Mouse (Mus musculus): ENCODE measurements around the gene Arl4a.

The Arl4a gene

DNA sequence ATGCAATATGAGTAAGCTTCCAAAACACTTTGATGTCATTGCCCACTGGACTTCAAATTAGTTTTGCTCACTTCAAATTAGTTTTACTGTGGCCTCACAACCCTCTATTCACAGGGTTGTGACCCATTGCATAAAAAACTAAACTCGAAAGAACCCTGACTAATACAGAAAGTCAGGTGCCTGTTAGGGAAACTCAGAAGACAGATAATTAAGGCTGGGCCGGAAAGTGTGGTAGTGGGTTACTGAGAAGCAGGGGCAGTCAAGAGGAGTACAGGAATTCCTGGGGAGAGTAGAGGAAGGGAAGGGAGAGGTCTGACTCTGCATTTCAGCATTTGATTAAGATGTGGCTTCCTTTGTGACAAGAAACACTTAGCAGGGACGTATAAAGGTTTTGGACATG lies 29.4 kb downstream of the Arl4a start:
- no peak for DNase-seq (ENCODE audit: low spot score in 2 of 2)

DNA sequence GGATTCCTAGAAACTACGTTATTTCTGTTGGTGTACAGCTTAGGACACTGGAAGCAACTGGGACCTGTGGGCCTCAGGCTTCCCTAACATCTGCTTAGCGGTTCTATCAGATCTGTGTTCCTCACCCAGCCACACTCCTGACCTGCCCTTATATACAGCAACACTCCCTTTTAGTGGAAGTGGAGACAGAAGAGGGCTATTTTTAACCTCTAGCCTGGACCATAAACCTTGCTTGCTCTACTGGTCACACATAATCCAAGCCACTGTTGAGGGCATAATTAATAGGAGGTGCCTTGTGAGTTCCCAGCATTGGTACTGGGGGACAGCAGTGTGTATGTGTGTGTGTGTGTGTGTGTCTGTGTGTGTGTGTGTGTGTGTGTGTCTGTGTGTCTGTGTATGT lies 33.1 kb downstream of the Arl4a start:
- DNase-seq (ENCODE audit: low spot score in 2 of 2), result no peak

GRCm38 (mm10) chr12:39998853-39999195 lies 39.0 kb downstream of the Arl4a start:
- DNase-seq (ENCODE audit: low spot score in 2 of 2), result peak in 1 of 2 experiments; percentile 12

DNA sequence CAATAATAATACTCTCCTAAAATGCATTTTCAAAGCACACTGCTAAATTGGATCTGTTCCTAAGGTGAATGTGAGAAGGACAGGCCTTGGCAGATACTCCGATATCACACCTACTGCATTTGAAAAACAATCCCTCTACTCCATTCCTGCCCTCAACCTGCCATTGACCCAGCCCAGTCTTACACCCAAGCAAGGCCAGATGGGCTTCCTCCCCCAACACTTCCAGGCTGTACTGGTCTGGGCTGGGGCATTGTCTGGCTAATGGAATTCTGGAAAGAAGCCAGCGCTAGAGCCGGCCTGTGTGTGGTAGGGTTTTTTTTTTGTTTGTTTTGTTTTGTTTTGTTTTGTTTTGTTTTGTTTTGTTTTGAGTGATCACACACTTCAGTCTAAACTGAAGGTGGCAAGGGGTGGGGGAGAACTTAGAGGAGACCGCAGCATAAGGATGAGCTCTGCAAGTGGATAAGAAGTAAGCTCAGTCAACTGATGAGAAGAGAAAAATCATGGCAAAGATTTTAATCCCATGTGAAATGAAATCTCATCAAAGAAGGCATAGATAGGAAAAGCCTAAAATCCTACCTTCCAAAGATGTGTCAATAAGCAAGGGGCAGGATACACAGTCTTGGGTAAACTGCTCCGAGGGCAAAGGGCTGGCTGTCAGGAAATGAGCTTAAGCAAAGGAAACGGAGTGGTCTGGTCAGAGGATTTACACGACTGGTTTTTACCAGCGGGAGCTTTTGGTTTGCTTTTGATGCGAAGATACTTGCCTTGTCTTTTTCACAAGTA lies 39.6 kb downstream of the Arl4a start:
- no peak for DNase-seq (ENCODE audit: low spot score in 2 of 2)

- DNase-seq (ENCODE audit: low spot score in 2 of 2), result no peak
Measured at GRCm38 (mm10) chr12:39997651-39998050, 40.2 kb downstream of the Arl4a start.

DNA sequence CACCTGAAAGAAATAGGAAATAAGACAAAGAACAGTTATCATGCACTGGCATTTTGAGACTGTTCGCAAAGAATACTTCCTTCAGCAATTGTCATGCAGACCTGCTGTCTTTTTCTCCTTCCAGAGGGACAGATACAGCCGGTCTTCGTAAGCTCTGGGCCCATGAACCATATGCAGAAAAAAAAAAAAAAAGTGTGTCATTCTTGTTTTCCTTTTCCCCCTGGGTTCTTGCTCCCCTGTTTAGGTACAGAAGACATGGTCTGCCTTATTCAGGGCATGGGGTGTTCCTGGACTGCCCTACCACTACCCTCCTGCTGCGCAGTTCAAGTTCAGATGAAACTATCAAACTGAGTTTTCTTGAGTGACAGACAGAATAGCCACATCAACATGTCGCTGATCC lies 41.8 kb downstream of the Arl4a start:
- no peak for DNase-seq (ENCODE audit: low spot score in 2 of 2)

GRCm38 (mm10) chr12:39995609-39996008 lies 42.2 kb downstream of the Arl4a start:
- no peak for DNase-seq (ENCODE audit: low spot score in 2 of 2)

GRCm38 (mm10) chr12:39992767-39993302 lies 45.0 kb downstream of the Arl4a start:
- peak in 1 of 2 experiments; percentile 6 for DNase-seq (ENCODE audit: low spot score in 2 of 2)

DNA sequence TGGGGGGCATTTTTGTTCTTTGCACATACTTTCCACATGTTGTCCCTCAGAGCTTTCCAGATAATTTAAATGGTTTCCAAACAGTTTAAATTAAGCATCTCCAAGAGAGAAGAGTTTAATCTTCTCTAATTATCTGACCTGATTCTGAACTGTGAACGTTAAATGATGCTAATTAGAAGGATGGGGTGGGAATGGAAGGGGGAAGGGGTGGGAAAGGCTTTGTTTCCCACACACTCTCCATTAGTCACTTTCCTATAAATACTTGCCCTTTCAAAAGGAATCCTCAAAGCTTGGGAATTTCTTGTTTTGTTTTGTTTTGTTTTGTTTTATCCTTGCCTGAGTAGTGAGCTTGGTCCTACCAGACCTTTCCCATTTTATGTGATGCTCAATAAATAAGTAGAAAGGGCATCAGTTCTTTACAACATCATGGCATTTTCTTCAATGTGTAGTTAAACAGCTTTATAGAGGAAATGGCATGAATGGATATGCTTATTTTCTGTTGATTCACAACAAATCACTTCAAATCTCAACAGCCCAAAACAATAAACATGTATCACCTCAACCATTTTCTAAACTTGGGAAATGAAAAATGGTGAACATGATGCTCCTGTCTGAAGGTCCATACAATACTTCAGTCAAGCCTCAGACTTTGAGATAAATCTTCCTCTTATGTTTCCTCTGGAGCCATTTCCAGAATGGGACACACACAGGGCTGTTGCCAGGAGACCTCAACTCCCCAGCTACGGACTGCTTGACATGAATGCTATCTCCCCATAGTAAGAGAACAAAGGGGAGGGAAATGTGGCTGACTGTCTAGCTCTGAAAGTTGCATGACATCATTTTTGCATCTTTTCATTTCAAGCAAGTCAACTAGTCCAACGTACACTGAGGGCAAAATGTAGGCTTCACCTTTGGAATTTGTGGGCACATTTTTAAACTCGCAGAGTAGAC lies 46.7 kb downstream of the Arl4a start:
- DNase-seq (ENCODE audit: low spot score in 2 of 2), result no peak

- no peak for DNase-seq (ENCODE audit: low spot score in 2 of 2)
Measured at GRCm38 (mm10) chr12:39989136-39989535, 48.7 kb downstream of the Arl4a start.

GRCm38 (mm10) chr12:39987177-39987576 lies 50.6 kb downstream of the Arl4a start:
- no peak for DNase-seq (ENCODE audit: low spot score in 2 of 2)

DNA sequence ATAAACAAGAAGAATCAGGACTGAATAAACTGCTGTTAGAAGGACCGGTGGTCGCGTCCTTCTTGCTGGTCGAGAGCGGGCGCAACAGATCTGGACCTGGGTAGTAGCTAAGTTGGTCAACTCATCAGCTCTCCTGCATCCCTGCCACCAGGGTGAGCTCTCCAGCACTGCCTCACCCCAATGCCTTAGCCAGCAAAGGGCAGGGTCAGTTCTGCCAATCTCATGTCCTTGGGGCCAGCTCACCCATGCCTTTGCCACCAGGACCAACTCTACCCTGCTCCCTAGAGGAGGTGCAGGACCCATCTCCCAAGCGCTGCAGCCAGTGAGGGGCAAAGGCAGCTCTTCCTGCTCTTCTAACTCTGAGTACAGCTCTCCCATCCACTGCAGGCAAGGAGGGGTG lies 52.2 kb downstream of the Arl4a start:
- no peak for DNase-seq (ENCODE audit: low spot score in 2 of 2)

DNA sequence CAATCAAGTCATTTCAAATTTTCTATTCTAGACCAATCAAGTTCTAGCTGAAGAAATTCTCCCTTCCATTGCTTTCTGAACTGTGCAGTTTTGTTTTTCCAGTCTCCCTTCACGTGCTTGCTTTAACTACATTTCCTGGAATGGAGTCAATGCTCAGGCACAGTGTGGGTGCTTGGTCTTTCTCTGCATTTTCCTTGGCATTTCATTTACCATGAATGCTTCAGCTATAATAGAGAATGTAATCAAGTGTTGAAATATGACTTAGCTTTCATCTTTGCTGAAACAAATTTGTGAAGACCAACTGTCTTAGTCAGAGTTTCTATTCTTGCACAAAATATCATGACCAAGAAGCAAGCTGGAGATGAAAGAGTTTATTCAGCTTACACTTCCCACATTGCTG lies 58.0 kb downstream of the Arl4a start:
- DNase-seq (ENCODE audit: low spot score in 2 of 2), result no peak

- no peak for DNase-seq (ENCODE audit: low spot score in 2 of 2)
Measured at GRCm38 (mm10) chr12:39979066-39979465, 58.8 kb downstream of the Arl4a start.

- DNase-seq (ENCODE audit: low spot score in 2 of 2), result no peak
Measured at GRCm38 (mm10) chr12:39977996-39978590, 59.7 kb downstream of the Arl4a start.

GRCm38 (mm10) chr12:39976426-39976825 lies 61.4 kb downstream of the Arl4a start:
- no peak for DNase-seq (ENCODE audit: low spot score in 2 of 2)

DNA sequence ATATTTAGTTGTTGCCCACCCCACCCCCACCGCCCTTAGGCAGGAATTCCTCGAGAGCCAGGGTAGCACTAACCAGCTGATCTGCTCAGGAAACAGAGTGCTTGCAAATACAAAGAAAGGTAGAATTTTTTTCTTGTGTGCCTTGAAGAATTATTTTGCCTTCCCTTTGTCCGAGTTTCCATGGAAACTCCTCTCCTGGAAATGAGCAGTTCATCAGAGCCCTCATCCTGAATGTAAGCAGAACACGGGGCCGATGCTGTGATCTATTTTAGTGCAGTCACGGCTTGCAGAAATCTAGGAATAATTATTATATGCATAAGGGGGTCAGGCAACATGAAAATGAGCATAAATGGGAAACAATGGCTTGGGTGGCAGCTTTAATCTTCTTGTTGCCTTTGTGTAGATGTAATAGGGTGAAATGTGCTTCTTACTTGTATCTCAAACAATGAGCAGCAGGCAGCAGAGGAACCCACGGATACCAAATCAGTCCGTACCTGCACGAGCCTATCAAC lies 61.9 kb downstream of the Arl4a start:
- DNase-seq (ENCODE audit: low spot score in 2 of 2), result no peak

- no peak for DNase-seq (ENCODE audit: low spot score in 2 of 2)
Measured at GRCm38 (mm10) chr12:39974977-39975583, 62.7 kb downstream of the Arl4a start.

- DNase-seq (ENCODE audit: low spot score in 2 of 2), result no peak
Measured at GRCm38 (mm10) chr12:39974273-39974672, 63.6 kb downstream of the Arl4a start.

GRCm38 (mm10) chr12:39969500-39969899 lies 68.3 kb downstream of the Arl4a start:
- DNase-seq (ENCODE audit: low spot score in 2 of 2), result no peak

DNA sequence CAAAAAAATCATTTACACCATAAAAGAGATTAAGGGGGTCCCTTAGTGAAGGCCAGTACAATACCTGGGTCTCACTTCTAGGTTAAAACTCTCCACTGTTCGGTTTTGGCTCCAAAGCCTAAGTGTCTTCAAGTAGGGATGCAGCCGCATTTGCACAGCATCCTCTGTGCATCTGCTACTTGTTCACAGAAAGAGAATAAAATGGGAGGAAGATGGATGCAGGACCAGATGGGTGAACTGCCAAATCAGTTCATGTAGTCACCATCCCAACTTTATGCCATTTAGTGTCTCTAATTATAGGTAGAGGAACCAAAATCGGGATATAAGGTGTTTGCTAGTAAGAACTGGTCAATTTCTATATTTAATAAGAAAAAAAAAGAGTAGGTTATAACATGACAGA lies 69.7 kb downstream of the Arl4a start:
- DNase-seq (ENCODE audit: low spot score in 2 of 2), result no peak

GRCm38 (mm10) chr12:39959166-39959565 lies 78.7 kb downstream of the Arl4a start:
- DNase-seq (ENCODE audit: low spot score in 2 of 2), result no peak
